Mouse (Mus musculus) stomach, embryonic 14.5 days (tissue): ENCODE measurements around the gene Ccdc114. TPM values are rescaled to one million over a fixed set of nuclear protein-coding genes. Genes with fewer than 3 reads are reported as not detected.

Experiments
- ATAC-seq: fragments of 200-750 bp; cut with Nextera tagmentation; 2 replicates; pipeline ENCODE4 v1.8.0; 2017; ENCODE audit warnings: low read depth, moderate TSS enrichment; ENCODE audit not compliant: insufficient number of reproducible peaks, insufficient read depth, low FRiP score
- H3K27ac ChIP-seq: fragments of 300-500 bp; sonication (generic); 2 replicates; pipeline ENCODE4 v1.5.1; 2014; ENCODE audit warnings: mild to moderate bottlenecking, low read length, moderate library complexity, mixed read lengths
- H3K27me3 ChIP-seq: fragments of 300-500 bp; sonication (generic); 2 replicates; pipeline ENCODE4 v1.6.1; 2014; ENCODE audit warnings: low read length, control low read depth, mixed read lengths; ENCODE audit not compliant: control insufficient read depth, insufficient read depth
- H3K36me3 ChIP-seq: fragments of 300-500 bp; sonication (generic); 2 replicates; pipeline ENCODE4 v1.6.1; 2014; ENCODE audit warnings: mild to moderate bottlenecking, control low read depth, low read length, moderate library complexity, mixed read lengths; ENCODE audit not compliant: control insufficient read depth, insufficient read depth
- H3K4me1 ChIP-seq: fragments of 300-500 bp; sonication (generic); 2 replicates; pipeline ENCODE4 v1.6.1; 2014; ENCODE audit warnings: low read length, control low read depth, mixed read lengths; ENCODE audit not compliant: control insufficient read depth, insufficient read depth
- H3K4me2 ChIP-seq: fragments of 300-500 bp; sonication (generic); replicated peaks from 2 replicates; pipeline ENCODE4 v1.6.1; 2014; ENCODE audit warnings: low read depth, low read length, control low read depth
- H3K4me3 ChIP-seq: fragments of 300-500 bp; sonication (generic); 2 replicates; pipeline ENCODE4 v1.5.1; 2014; ENCODE audit warnings: low read depth, low read length, control low read depth
- H3K9ac ChIP-seq: fragments of 300-500 bp; sonication (generic); replicated peaks from 2 replicates; pipeline ENCODE4 v1.6.1; 2014; ENCODE audit warnings: low read depth, mild to moderate bottlenecking, control low read depth, low read length, moderate library complexity, mixed read lengths
- H3K9me3 ChIP-seq: fragments of 300-500 bp; sonication (generic); 2 replicates; pipeline ENCODE4 v1.6.1; 2016; ENCODE audit warnings: low read depth, low read length, control low read depth; ENCODE audit not compliant: control insufficient read depth
- WGBS: fragments of 180-500 bp; shearing (Covaris S2); extraction: QIAGEN DNeasy Blood & Tissue Kit; methylation state at CpG from one replicate; pipeline ENCODE4 v1.1.7; 2014; 5-methylcytosine and 5-hydroxymethylcytosine counted together
- polyA plus RNA-seq: library from polyadenylated mRNA; unstranded; fragments of >200 nt; fragmentation: Nextera tagmentation; extraction: Ambion mirVana; gene quantifications from 2 replicates; pipeline ENCODE4 v1.2.1, GENCODE M21; 2014

Ccdc114 gene
- polyA plus RNA-seq, 1 experiment from 2014 or later = 3.4 TPM

DNA sequence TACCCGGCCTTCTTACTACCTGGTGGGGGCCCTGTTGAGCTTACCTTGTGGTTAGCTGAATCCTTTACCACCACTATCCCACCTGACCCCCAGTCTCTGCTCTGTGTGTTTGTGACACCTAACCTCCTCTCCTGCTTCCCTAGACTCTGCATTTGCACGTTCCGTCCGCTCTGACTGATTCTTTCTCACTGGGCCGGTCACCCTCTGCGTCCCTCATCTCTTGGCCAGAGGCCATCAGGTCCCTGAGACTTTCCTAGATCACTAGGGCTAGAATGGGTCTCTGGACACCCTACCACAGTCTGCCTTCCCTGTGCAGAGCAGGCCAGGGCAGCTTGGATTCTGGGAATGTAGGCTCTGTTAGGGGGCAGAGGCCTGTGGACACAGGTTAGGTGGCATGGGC is 9.8 kb upstream of the Ccdc114 start:
- Histone ChIP-seq H3K4me1 (peaks cover 31% of the 10 kb centered on the region), H3K27me3 (no peaks in the 10 kb centered on the region), H3K9ac (no peak overlapping the region), H3K4me2 (no peak overlapping the region), H3K27ac (no peak overlapping the region), H3K9me3 (no peaks in the 10 kb centered on the region), H3K36me3 (peaks cover 8% of the 10 kb centered on the region; the same call in 1 of the 2 replicates), H3K4me3 (no peak overlapping the region)
- no peak for ATAC-seq
- 82% methylated on average over 6 of the region's 6 CpGs for WGBS

DNA sequence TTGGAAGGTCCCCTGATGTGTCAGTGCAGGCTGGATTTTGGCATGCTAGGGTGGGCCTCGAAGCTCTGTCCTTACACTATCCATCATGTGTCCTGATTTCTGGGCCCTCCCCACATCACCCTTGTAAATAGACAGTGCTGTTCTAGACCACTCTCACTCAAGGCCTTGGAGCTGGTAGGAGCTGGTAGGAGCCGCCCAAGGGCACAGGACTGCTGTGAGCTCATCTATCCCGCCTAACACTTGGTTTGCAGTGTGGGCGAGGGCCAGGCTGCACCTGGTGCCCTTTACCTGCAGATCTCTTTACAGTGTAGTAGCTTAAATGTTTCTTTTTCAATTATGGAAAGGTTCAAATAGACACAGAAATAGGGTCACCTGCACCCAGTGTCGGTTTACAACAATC is 8.9 kb upstream of the Ccdc114 start:
- Histone ChIP-seq H3K9me3 (no peaks in the 10 kb centered on the region), H3K27me3 (no peaks in the 10 kb centered on the region), H3K9ac (no peak overlapping the region), H3K4me3 (no peak overlapping the region), H3K36me3 (peaks cover 10% of the 10 kb centered on the region; the same call in 1 of the 2 replicates), H3K4me1 (peaks cover 39% of the 10 kb centered on the region), H3K4me2 (no peak overlapping the region), H3K27ac (no peak overlapping the region; the same call in 1 of the 2 replicates)
- 78% methylated on average over 5 of the region's 5 CpGs for WGBS
- no peak for ATAC-seq

DNA sequence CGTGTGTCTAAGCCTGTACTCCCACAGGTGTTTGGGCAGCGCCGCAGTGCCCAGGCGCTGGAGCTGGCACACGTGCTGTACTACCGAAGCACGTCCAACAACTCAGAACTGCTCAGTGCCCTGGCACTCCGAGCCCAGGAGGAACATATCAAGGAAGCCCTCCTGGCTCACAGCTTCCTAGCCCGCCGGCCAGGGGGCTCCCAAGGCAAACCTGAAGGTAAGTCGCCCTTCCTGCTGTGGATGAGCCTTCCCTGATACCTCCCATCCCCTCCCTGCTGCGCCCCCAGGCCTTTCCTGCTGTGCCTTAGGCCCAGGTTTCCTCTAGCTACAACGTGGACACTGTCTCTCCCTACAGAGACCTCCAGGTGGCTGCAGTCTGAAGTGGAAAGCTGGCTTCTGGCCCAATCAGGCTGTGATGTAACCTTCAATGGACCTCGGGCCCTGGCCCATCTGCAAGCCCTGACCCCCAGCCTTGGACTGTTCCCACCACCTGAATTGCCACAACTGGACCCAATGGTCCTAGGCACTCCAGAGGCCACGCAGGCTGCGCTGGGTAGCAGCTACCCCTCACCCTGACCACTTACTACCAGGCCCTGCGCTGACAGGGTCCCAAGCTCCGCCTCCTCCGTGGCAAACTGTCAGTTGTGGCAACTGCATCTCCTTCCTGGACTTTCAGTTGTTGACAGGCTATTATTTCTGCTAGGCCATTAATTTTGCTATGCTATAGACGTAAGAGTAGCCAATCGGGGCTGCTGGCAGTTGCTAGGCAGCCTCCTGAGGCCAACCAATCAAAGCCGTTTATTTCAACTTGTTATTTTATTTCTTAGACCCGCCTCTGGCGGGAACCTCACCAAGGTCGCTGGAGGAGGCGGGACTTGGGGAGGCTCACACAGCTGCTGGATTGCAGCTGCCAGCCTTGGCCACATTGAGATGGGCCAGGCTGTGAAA is 7.5 kb upstream of the Ccdc114 start:
- H3K27ac ChIP-seq = peak overlapping the region; percentile 91
- peak overlapping the region; percentile 46 for H3K4me2 ChIP-seq
- H3K36me3 ChIP-seq = peaks cover 10% of the 10 kb centered on the region; the same call in 1 of the 2 replicates
- peak; percentile 84 for ATAC-seq
- H3K4me3 ChIP-seq = peak overlapping the region; percentile 27
- H3K9ac ChIP-seq = peak overlapping the region; percentile 33; the same call in 1 of the 2 replicates
- no peaks in the 10 kb centered on the region for H3K27me3 ChIP-seq
- H3K9me3 ChIP-seq = no peaks in the 10 kb centered on the region
- WGBS = 27% methylated on average over 26 of the region's 26 CpGs
- H3K4me1 ChIP-seq = peaks cover 42% of the 10 kb centered on the region

DNA sequence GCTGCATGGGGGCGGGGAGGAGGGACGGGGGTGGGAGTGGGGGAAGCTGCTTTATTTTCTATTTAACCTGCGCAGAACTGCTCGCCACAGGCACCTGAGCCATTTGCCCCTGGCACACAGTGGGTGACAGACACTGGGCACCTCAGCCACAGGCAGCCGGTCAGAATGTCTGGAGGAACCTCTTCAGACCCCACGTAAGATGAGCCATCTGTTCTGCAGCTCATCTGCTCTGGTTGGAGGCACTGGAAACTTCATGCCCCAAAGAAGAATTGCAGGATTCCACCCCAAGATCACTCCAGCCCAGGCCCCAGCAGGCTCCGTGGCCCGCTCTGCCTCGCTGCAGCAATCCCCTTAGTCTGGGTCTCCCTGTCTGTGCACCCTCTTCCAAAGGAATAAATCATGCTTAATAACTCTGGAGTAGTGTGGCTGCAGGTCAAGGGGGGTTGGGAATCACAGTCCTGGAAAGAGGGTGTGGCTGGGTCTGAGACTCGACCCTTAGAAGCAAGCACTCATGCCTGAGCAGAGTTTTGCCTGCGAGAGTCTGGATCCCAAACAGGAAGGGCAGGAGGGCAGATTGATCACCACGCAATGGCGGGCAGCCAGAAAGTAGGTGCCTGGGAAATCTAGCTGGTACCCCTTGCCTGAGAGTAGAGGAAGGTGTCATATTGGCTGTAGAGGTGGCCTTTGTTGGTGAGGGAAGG is 6.7 kb upstream of the Ccdc114 start:
- 9% methylated on average over 13 of the region's 13 CpGs for WGBS
- Histone ChIP-seq H3K27me3 (no peaks in the 10 kb centered on the region), H3K4me3 (peak overlapping the region; percentile 12), H3K4me2 (peak overlapping the region; percentile 46), H3K36me3 (peaks cover 10% of the 10 kb centered on the region; the same call in 1 of the 2 replicates), H3K4me1 (peaks cover 50% of the 10 kb centered on the region), H3K27ac (peak overlapping the region; percentile 91), H3K9me3 (no peaks in the 10 kb centered on the region), H3K9ac (no peak overlapping the region; the same call in 1 of the 2 replicates)
- peak; percentile 10; the same call in 1 of the 2 replicates for ATAC-seq

DNA sequence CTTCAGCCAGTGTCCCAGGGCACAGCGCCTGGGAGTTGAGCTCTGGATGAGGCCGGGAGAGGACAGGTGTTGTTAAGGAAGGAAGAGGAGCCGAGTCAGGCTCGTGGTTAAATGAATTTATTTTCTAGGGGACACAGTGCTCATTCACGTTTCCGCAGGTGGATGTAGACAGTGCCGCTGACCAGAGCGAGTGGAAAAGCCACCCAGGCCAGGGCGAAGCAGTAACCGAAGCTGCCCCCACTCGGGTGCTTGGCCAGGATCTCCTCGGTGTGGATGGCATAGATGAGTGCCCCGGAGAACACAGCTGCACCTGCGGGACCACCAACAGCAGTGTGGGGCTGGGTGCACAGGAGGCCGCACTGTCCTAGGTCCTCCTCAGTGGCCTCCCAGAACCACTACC is 5.9 kb upstream of the Ccdc114 start:
- H3K9me3 ChIP-seq = no peaks in the 10 kb centered on the region
- peaks cover 10% of the 10 kb centered on the region; the same call in 1 of the 2 replicates for H3K36me3 ChIP-seq
- no peak overlapping the region; the same call in 1 of the 2 replicates for H3K9ac ChIP-seq
- no peak overlapping the region for H3K4me3 ChIP-seq
- H3K4me1 ChIP-seq = peaks cover 57% of the 10 kb centered on the region
- 77% methylated on average over 15 of the region's 15 CpGs for WGBS
- no peak for ATAC-seq
- H3K4me2 ChIP-seq = 0 out of 2 replicates have a peak overlapping the region, but pooled peaks have one; percentile 46
- H3K27ac ChIP-seq = peak overlapping the region; percentile 91; the same call in 1 of the 2 replicates
- H3K27me3 ChIP-seq = no peaks in the 10 kb centered on the region

- no peak overlapping the region for H3K9ac ChIP-seq
- H3K4me3 ChIP-seq = peak overlapping the region; percentile 53; the same call in 1 of the 2 replicates
- peaks cover 10% of the 10 kb centered on the region; the same call in 1 of the 2 replicates for H3K36me3 ChIP-seq
- H3K4me1 ChIP-seq = peaks cover 63% of the 10 kb centered on the region
- WGBS = 67% methylated on average over 14 of the region's 14 CpGs
- peak overlapping the region; percentile 96; the same call in 1 of the 2 replicates for H3K27ac ChIP-seq
- H3K4me2 ChIP-seq = peak overlapping the region; percentile 76
- H3K9me3 ChIP-seq = no peaks in the 10 kb centered on the region
- no peaks in the 10 kb centered on the region for H3K27me3 ChIP-seq
- no peak for ATAC-seq
Measured at GRCm38 (mm10) chr7:45919083-45919671, 4.7 kb upstream of the Ccdc114 start.

DNA sequence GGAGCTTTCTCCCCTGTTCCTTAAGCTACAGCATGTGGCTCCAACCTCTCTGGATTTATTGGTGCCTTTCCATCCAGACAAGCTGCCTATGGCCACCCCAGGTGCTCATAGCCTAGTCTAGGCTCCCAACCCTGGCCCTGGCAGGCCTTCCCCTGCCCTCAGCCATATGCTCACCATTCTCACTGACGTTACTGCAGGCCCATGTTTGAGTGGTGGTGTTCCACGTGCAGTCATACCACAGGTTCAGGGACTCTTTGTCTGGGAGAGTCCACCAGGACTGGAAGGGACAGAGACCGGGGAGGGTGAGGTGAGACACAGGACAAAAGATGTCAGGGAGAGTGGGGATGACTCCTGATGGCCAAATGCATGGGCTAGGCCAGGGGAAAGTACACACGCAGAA is 4.1 kb upstream of the Ccdc114 start:
- peak overlapping the region; percentile 96 for H3K27ac ChIP-seq
- peak overlapping the region; percentile 76 for H3K4me2 ChIP-seq
- no peaks in the 10 kb centered on the region for H3K9me3 ChIP-seq
- H3K27me3 ChIP-seq = no peaks in the 10 kb centered on the region
- H3K9ac ChIP-seq = no peak overlapping the region
- no peak for ATAC-seq
- peaks cover 65% of the 10 kb centered on the region for H3K4me1 ChIP-seq
- 64% methylated on average over 4 of the region's 4 CpGs for WGBS
- peak overlapping the region; percentile 53 for H3K4me3 ChIP-seq
- H3K36me3 ChIP-seq = peaks cover 10% of the 10 kb centered on the region; the same call in 1 of the 2 replicates
